Mouse (Mus musculus) kidney, postnatal 14 days (tissue): Measurements from ENCODE around the gene Ppt2.

Experiments used
- DNase-seq: peaks from one replicate; pipeline ENCODE4 v3.0.0; 2022; ENCODE audit warnings: mixed read lengths

The Ppt2 gene

DNA sequence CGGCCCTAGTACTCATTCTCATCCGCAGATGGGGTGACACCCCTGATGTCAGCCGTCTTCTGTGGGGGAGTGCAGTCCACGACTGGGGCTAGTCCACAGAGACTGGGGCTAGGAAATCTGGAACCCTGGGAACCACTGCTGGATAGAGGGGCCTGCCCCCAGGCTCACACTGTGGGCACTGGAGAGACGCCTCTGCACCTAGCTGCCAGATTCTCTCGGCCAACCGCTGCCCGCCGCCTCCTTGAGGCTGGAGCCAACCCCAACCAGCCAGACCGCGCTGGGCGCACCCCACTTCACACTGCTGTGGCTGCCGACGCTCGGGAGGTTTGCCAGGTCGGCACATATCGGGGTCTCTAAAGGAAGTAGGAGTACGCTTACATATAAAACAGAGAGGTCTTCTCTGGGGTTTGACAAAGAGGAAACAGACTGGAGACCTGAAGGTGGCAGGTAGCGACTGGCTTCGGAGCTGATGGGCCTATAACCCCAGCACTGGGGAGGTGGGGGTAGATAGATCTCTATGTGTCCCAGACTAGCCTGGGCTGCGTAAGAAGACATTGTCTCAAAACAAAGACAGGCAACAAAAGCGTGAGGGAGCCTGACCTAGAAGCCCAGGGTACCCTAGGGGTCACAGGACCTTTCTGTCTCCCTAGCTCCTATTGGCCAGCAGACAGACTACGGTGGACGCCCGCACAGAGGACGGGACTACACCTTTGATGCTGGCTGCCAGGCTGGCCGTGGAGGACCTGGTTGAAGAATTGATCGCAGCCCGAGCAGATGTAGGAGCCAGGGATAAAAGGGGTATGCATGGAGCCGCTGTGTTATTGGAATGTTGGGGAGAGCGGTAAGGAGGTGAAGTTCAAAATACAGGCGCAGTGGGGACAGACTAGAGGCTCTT lies 42.2 kb downstream of the Ppt2 start:
- no peak for DNase-seq

DNA sequence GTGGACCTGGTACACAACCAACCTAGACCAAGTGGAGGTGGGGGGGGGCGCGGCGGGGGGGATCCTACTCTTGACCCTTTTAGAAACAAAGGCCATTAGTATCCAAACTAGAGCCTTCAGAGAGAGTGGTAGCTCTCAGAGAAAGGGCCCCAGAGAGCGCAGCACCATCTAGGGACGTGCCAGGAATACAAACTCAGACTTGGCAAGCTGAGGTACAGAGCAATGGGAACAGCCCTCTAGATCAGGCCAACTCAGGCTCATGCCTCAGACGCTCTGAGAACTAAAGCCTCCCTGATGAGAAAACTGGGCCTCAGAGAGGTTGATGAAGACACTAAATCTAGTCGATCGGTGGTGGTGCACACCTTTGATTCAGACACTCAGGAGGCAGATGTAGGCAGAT lies 43.2 kb downstream of the Ppt2 start:
- DNase-seq, result no peak

DNA sequence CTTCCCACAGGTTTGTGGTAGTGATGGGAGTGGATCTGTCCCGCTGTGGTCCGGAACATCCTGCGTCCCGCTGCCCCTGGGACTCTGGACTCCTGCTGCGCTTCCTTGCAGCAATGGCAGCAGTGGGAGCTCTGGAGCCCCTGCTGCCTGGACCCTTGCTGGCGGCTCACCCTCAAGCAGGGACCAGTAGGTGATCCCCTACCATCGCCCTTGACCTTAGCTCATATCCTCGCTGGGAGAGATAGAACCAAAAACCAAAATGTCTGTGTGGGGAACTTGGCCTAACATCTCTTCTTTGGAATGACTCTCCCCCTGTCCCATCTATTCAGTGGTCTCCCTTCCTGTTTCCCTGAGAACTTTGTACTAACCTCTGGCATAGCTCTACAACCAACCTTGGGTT lies 44.5 kb downstream of the Ppt2 start:
- DNase-seq, result no peak

DNA sequence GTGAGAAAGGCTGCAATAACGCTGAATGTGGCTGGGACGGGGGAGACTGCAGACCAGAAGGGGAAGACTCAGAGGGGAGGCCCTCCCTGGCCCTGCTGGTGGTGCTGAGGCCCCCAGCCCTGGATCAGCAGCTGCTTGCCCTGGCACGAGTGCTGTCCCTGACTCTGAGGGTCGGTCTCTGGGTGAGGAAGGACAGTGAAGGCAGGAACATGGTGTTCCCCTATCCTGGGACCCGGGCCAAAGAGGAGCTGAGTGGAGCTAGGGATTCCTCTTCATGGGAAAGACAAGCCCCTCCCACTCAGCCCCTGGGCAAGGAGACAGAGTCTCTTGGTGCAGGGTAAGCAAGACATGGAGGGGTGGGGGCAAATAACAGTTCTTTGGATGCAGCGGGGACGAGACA lies 44.9 kb downstream of the Ppt2 start:
- DNase-seq, result peak; percentile 41

DNA sequence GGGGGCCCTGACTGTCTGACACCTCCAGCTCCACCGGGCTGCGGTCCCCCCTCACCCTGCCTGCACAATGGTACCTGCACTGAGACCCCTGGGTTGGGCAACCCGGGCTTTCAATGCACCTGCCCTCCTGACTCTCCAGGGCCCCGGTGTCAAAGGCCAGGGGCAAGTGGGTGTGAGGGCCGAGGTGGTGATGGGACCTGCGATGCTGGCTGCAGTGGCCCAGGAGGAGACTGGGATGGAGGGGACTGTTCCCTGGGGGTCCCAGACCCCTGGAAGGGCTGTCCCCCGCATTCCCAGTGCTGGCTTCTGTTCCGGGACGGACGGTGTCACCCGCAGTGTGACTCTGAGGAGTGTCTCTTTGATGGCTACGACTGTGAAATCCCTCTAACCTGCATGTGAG lies 45.8 kb downstream of the Ppt2 start:
- no peak for DNase-seq

DNA sequence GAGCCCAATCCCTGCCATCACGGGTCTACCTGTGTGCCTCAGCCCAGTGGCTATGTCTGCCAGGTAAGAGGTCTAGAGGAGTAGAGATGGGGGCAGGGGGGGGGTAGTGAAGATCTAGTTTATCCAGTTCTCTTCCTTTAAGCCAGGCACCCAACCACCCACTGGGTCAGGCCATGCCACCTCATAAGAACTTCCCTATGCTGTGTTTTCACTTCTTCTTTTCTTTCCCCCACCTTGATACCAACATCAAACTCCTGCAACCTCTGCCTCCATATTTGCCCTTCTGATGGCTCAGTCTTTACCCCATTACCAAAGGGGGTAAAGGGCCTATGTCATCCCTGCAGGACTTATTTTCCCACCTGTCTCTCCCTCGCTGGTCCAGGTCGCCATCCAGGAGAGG lies 50.2 kb downstream of the Ppt2 start:
- no peak for DNase-seq

DNA sequence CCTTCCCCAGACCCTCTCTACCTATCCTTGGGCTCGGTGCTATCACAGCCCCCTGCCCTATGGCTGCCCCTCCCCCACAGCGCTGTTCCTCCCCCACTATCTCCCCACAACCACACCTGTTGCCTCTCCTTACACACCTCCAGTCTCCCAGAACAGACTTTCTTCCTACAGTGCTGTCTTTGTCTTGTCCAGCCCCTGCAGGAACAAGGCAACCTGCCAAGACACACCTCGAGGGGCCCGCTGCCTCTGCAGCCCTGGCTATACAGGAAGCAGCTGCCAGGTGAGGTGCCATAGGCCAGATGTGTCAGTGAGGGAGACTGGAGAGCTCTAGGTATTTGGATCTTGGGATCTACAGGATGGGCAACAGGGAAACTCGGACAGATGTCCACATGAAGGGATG lies 51.7 kb downstream of the Ppt2 start:
- no peak for DNase-seq

DNA sequence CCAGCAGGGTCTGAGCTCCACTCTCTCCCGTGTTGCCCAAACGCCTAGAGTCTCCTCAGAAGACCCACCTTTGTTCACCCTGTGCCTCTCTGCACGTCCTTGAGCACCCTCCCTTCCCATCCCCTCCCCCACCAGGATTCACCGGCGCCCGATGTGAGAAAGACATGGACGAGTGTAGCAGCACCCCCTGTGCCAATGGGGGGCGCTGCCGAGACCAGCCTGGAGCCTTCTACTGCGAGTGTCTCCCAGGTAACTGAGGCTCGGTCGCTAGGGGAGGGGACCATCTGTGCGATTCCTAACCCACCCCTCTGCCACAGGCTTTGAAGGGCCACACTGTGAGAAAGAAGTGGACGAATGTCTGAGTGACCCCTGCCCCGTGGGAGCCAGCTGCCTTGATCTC lies 55.9 kb downstream of the Ppt2 start:
- no peak for DNase-seq

DNA sequence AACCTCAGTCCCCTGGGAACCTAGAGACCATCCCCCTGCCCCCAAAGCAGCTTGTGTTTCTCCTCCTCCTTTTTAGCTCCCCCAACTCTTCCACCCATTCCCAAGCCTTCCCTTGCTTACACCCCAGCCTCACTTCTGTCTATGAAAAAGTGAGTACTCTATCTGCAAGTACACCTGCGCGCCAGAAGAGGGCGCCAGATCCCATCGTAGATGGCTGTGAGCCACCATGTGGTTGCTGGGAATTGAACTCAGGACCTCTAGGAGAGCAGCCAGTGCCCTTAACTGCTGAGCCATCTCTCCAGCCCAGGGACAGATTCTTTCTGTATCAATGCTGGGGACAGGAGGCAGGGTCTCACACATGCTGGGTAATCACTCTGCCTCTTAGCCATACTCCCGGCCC lies 56.4 kb downstream of the Ppt2 start:
- DNase-seq, result no peak

DNA sequence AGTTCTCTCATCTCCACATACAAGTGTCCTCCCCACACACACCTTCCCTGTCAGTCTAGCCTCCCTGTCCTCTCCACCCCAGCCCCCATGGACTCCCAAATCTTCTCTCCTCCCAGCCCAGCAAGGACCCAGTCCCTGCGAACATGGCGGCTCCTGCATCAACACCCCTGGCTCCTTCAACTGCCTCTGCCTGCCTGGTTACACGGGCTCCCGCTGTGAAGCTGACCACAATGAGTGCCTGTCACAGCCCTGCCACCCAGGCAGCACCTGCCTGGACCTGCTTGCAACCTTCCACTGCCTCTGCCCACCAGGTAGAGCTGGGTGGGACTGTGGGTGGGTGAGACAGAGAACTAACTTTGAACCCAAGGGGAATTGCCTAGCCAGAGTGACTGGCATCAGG lies 58.4 kb downstream of the Ppt2 start:
- no peak for DNase-seq

DNA sequence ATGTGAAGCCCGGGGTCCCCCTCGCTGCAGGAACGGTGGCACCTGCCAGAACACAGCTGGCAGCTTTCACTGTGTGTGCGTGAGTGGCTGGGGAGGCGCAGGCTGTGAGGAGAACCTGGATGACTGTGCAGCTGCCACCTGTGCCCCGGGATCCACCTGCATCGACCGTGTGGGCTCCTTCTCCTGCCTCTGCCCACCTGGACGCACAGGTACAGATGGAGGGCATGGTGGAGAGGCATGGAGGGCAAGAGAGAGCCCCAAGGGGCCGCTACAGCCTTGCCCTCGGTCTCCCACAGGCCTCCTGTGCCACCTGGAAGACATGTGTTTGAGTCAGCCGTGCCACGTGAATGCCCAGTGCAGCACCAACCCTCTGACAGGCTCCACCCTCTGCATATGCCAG lies 59.9 kb downstream of the Ppt2 start:
- DNase-seq, result no peak

DNA sequence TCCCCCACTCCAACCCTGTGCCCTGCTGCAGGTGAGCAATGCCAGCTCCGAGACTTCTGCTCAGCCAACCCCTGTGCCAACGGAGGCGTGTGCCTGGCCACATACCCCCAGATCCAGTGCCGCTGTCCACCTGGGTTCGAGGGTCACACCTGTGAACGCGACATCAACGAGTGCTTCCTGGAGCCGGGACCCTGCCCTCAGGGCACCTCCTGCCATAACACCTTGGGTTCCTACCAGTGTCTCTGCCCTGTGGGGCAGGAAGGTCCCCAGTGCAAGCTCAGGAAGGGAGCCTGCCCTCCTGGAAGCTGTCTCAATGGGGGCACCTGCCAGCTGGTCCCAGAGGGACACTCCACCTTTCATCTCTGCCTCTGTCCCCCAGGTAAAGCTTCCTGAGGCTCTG lies 61.0 kb downstream of the Ppt2 start:
- no peak for DNase-seq
